Mouse (Mus musculus) CH12.LX (cell line): ENCODE results near the gene Luc7l3.

Experiments
- CTCF ChIP-seq, 2 experiments: IDR thresholded peaks in 1 of 2; conservative IDR thresholded peaks in 1 of 2; 2 replicates each; pipeline ENCODE4 v1.5.1; 2011 to 2012; ENCODE audit warnings: low read depth in 2 of 2, low read length in 2 of 2, improper control_type of control experiment in 1 of 2, inconsistent platforms in 1 of 2, mild to moderate bottlenecking in 1 of 2, moderate library complexity in 1 of 2
- E2F4 ChIP-seq: IDR thresholded peaks from 2 replicates; pipeline ENCODE4 v1.6.1; 2011; ENCODE audit warnings: low read depth, low read length, improper control_type of control experiment; ENCODE audit not compliant: insufficient replicate concordance
- EP300 ChIP-seq: IDR thresholded peaks from 2 replicates; pipeline ENCODE4 v1.6.1; 2011; ENCODE audit warnings: low read length, improper control_type of control experiment
- JUND ChIP-seq: conservative IDR thresholded peaks from 2 replicates; pipeline ENCODE4 v1.6.1; 2011; ENCODE audit warnings: low read depth, low read length, improper control_type of control experiment
- KAT2A ChIP-seq: IDR thresholded peaks from 2 replicates; pipeline ENCODE4 v1.6.1; 2012; ENCODE audit warnings: low read length, improper control_type of control experiment, inconsistent platforms; ENCODE audit not compliant: insufficient replicate concordance
- MYC ChIP-seq: IDR thresholded peaks from 2 replicates; pipeline ENCODE4 v1.6.1; 2011; ENCODE audit warnings: low read depth, mild to moderate bottlenecking, improper control_type of control experiment, low read length
- NRF1 ChIP-seq: IDR thresholded peaks from 2 replicates; pipeline ENCODE4 v1.6.1; 2014; ENCODE audit warnings: low read depth, mild to moderate bottlenecking, inconsistent platforms, low read length, improper control_type of control experiment, moderate library complexity
- POLR2A ChIP-seq: IDR thresholded peaks from 2 replicates; pipeline ENCODE4 v1.6.1; 2011; ENCODE audit warnings: low read depth, mild to moderate bottlenecking, improper control_type of control experiment, low read length
- RAD21 ChIP-seq: IDR thresholded peaks from 2 replicates; pipeline ENCODE4 v1.6.1; 2011; ENCODE audit warnings: low read depth, mild to moderate bottlenecking, low read length, improper control_type of control experiment, moderate library complexity
- RCOR1 ChIP-seq: conservative IDR thresholded peaks from 2 replicates; pipeline ENCODE4 v1.6.1; 2012; ENCODE audit warnings: low read depth, mild to moderate bottlenecking, inconsistent platforms, low read length, improper control_type of control experiment
- UBTF ChIP-seq: IDR thresholded peaks from 2 replicates; pipeline ENCODE4 v1.6.1; 2012; ENCODE audit warnings: low read depth, mild to moderate bottlenecking, inconsistent platforms, low read length, improper control_type of control experiment, moderate library complexity
- USF2 ChIP-seq: conservative IDR thresholded peaks from 2 replicates; pipeline ENCODE4 v1.6.1; 2011; ENCODE audit warnings: low read depth, low read length, improper control_type of control experiment
- ZKSCAN1 ChIP-seq: IDR thresholded peaks from 2 replicates; pipeline ENCODE4 v1.6.1; 2012; ENCODE audit warnings: low read depth, inconsistent platforms, low read length, improper control_type of control experiment, borderline replicate concordance

GRCm38 (mm10) chr11:94347063-94347575 lies 25.3 kb upstream of the Luc7l3 start:
- TF ChIP-seq ZKSCAN1 (no peak), CTCF (conservative IDR thresholded peaks at IDR 0.05 in 1 of 2, IDR thresholded peaks at IDR 0.05 in 1 of 2; ENCODE audit: low read depth in 2 of 2, low read length in 2 of 2) (no peak), POLR2A (no peak), JUND (no peak), RCOR1 (no peak), USF2 (no peak), UBTF (no peak), RAD21 (no peak), E2F4 (no peak), MYC (no peak), KAT2A (no peak), NRF1 (no peak), EP300 (no peak)
